Mouse (Mus musculus): ENCODE results near the gene Rtp1. TPM values are rescaled to one million over a fixed set of nuclear protein-coding genes. Genes with fewer than 3 reads are reported as not detected.

The Rtp1 gene
- total and polyA plus RNA-seq, 3 experiments, result not detected

- DNase-seq, result peak; percentile 83
These were observed 27.6 kb downstream of the Rtp1 start for GRCm38 (mm10) chr16:23456534-23456933.

- DNase-seq, result no peak
These were observed 28.4 kb downstream of the Rtp1 start for GRCm38 (mm10) chr16:23457338-23457737.

DNA sequence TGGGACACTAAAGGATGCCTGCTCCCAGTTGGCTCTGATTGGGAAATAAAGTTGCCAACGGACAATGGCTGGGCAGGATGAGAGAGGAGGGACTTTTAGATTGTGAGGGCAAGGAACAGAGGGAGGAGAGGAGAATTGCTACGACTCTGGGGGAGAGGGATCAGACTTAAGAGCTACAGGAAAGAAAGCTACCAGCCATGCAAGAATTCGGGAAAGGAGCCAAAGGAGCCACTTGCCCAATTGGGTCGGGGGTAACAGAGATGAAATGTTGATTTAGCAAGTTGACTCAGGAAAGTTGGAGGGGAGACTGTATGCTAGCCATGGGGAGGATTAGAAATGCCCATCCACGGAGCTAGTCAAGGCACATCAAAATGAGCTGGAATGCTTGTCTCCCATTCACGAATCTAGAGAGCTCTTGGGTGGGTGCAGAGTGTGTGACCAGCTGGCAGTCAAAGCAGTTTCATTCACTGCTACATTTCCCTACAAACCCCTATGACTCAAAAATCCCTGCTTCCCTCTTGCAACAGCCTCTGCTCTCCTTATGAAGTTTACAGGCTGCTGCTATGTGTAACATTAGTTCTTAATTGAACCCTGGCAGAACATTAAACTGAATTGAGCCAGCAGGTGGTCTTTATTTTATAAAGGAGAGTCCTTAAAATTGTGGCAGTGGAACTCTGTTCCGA lies 30.1 kb downstream of the Rtp1 start:
- DNase-seq, result no peak

DNA sequence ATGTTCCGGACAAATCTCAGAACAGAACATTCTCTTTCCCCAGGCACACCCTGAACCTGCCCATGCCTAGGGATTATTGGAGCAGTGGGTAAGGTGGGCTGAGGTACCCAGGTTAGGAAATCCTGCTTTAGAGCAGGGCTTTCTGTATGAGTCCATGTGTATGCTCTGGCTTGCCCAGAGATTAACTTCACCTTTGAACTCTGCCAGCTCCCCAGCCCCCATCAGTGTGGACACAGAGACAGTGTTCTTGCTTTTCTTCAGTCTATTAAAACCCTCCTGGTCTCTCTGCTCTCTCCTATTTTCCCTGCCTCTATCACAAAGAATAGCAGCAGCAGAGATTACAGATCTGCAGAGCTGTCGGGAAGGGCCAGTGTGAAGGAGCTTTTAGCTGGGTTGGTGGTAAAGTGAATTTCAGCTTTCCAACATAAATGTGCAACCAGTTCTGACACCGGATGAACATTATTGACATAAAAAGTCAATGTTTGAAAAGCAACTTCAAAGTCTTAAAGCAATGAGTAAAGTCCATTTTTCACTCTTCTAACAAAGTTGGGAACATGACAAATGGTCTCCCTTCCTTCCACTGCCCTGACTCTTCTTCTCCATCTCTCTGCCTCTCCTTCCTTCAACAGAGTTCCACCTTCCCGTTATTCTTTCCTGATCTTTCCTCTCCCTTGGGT lies 34.9 kb downstream of the Rtp1 start:
- DNase-seq, result no peak

DNA sequence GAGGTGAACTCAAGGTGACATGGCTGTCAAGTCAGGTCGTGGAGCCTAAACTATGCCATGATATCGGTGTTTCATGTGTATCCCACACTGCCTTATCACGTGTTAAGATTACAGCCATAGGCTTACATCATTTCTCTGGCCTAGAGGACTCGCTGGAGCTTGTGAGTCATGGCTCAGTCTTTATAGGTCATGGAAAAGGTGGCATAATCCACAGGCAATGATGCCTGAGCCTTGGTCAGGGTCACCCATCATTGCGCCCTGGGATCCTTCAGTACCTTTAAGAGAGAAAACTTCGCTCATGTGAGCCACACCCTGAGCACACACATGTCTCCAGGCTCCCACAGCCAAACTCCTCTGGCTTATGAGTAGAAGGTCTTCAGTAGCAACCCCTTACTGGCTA lies 42.6 kb downstream of the Rtp1 start:
- peak; percentile 82 for DNase-seq

DNA sequence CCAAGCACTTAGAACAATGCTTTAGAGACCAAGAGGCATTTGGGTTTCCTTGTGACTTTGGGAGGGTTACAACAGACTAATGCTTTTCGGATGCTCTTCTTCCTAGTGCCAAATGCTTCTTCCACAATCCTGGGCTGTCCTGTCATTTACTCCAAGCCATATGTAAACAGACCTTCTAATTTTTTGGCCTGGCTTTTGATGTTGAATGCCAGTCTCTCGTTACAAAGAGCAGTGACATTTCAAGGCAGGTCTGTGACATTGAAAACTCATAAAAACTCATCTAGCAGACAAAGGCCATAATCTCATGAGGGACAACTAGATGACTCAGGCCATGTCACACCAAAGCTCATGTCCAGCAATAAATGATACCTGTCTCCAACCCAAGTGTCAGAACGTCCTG lies 43.1 kb downstream of the Rtp1 start:
- DNase-seq, result peak; percentile 64

GRCm38 (mm10) chr16:23475651-23476050 lies 46.7 kb downstream of the Rtp1 start:
- no peak for DNase-seq

DNA sequence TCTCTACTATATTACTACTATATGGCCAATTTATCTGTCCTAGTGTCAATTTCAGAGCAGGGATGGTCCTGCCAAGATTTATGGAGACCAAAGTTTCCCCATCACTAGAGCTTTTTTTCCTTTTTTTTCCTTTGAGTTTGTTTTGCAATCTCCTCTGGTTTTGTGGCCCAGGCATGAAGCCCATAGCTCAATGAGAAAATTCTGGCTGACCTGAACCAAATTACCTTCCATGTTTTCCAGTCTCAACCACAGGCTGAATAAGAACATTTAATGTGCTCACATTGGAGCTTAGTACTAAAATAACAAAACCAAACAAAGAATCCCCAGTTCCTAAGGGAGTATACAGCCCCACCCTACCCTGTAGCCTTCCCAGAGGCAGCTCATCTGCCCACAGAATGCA lies 47.7 kb downstream of the Rtp1 start:
- no peak for DNase-seq

- DNase-seq, result no peak
These were observed 51.1 kb downstream of the Rtp1 start for GRCm38 (mm10) chr16:23479872-23480603.

- no peak for DNase-seq
These were observed 53.3 kb downstream of the Rtp1 start for GRCm38 (mm10) chr16:23482218-23482617.

DNA sequence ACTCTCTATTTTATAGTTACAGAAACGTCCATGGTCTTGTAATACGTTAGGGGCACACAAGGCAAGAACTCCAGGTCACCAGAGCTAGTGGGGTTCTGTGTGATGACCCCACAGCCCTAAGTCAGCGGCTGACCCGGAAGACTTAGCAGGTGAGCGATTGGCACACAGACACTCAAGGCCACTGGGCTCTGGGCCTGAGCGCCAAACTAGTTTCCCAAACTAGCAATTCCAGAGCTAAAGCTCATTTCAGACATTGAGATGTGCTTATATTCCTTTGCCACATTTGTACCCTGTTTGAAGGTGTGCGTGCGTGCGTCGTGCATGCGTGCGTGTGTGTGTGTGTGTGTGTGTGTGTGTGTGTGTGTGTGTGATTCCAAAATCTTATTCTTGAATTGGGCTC lies 53.9 kb downstream of the Rtp1 start:
- DNase-seq, result no peak

GRCm38 (mm10) chr16:23483292-23483691 lies 54.4 kb downstream of the Rtp1 start:
- DNase-seq, result no peak

Other genes starting within 250 kb of the Rtp1 start
- gene St6gal1, start 204.4 kb upstream of the Rtp1 start, total RNA-seq (2021), result 10 to 100 TPM; 32.2 to 49.5 TPM
- 23.1 and 24.2 TPM in 2 replicates for gene St6gal1, start 204.4 kb upstream of the Rtp1 start, polyA plus RNA-seq (2012; rRNA removed)
- 10 to 100 TPM; 10.2 to 11.1 TPM for gene Rtp4, start 91.2 kb downstream of the Rtp1 start, total RNA-seq (2021)
- gene Rtp4, start 91.2 kb downstream of the Rtp1 start, polyA plus RNA-seq (2012; rRNA removed), result 7.4 and 15.3 TPM in 2 replicates
- gene Masp1, start 91.7 kb downstream of the Rtp1 start, total RNA-seq (2021), result 100 to 1,000 TPM in 1 of 2 experiments, 10 to 100 TPM in 1; 46.1 to 169 TPM
- gene Masp1, start 91.7 kb downstream of the Rtp1 start, polyA plus RNA-seq (2012; rRNA removed), result 33.8 and 67.9 TPM in 2 replicates

Measured in adrenal gland, adult 2 months (tissue).